Mouse (Mus musculus) liver, embryonic 14.5 days (tissue): ENCODE measurements around the gene Hnrnph3.

ENCODE experiments used
- CTCF ChIP-seq: IDR thresholded peaks from 2 replicates; pipeline ENCODE4 v1.5.1; 2016; ENCODE audit warnings: antibody characterized with exemption, low read depth, control low read depth
- EP300 ChIP-seq: IDR thresholded peaks from 2 replicates; pipeline ENCODE4 v1.6.1; 2016; ENCODE audit warnings: antibody characterized with exemption, low read depth

DNA sequence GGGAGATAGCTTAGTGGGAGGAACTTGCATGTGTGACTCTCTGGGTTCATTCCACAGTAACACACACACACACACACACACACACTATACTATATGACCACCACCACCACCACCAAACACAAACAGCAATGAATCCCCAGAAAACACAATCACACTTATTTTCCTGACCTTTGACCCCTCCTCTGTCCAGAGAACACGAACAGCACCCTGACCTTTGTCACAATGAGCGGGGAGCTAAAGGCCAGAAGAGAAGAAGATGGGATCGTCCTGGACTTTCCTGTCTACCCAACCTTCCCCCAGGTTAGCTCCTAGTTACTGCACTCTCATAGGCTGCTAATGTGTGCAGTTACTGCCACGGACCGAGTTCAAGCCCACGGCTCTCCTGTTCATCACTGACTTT, 28.0 kb upstream of the Hnrnph3 start:
- no peak for TF ChIP-seq CTCF
- TF ChIP-seq EP300 = no peak
